Mouse (Mus musculus) C2C12 (cell line): ENCODE data around the gene Lamc2. TPM values are rescaled to one million over a fixed set of nuclear protein-coding genes. Genes with fewer than 3 reads are reported as not detected.

Experiments
- H3K27me3 ChIP-seq: one replicate; pipeline ENCODE4 v1.6.1; 2011; ENCODE audit not compliant: control insufficient read depth, insufficient read depth, insufficient read length
- H3K36me3 ChIP-seq: one replicate; pipeline ENCODE4 v1.6.1; 2011; ENCODE audit not compliant: control insufficient read depth, insufficient read depth
- H3K4me3 ChIP-seq: one replicate; pipeline ENCODE4 v1.5.1; 2011; ENCODE audit warnings: mild to moderate bottlenecking, control low read depth; ENCODE audit not compliant: poor library complexity, insufficient read depth, severe bottlenecking
- H3K79me2 ChIP-seq: one replicate; pipeline ENCODE4 v1.6.1; 2011; ENCODE audit not compliant: control insufficient read depth, insufficient read depth
- H3K79me3 ChIP-seq: one replicate; pipeline ENCODE4 v1.6.1; 2011; ENCODE audit warnings: low read depth, control low read depth
- H3ac ChIP-seq: one replicate; pipeline ENCODE3; 2011; ENCODE audit warnings: low read depth; ENCODE audit not compliant: control insufficient read depth, insufficient read length
- CEBPB ChIP-seq: IDR thresholded peaks from one replicate; pipeline ENCODE4 v1.6.1; 2011; ENCODE audit warnings: low read depth, mild to moderate bottlenecking, control low read depth, moderate library complexity
- CTCF ChIP-seq: IDR thresholded peaks from one replicate; pipeline ENCODE4 v1.5.1; 2011; ENCODE audit not compliant: control insufficient read depth, insufficient read depth, insufficient read length
- FOSL1 ChIP-seq: IDR thresholded peaks from one replicate; pipeline ENCODE4 v1.8.0; 2011; ENCODE audit warnings: mild to moderate bottlenecking, low read length; ENCODE audit not compliant: poor library complexity, insufficient read depth, severe bottlenecking
- MAX ChIP-seq: IDR thresholded peaks from one replicate; pipeline ENCODE4 v1.6.1; 2011; ENCODE audit warnings: mild to moderate bottlenecking, control low read depth
- MYOD1 ChIP-seq: IDR thresholded peaks from one replicate; pipeline ENCODE4 v1.6.1; 2011; ENCODE audit warnings: low read depth; ENCODE audit not compliant: control insufficient read depth, insufficient read length
- MYOG ChIP-seq: IDR thresholded peaks from one replicate; pipeline ENCODE4 v1.6.1; 2011; ENCODE audit not compliant: control insufficient read depth, insufficient read length; ENCODE audit errors: extremely low read depth
- USF1 ChIP-seq: IDR thresholded peaks from one replicate; pipeline ENCODE4 v1.6.1; 2011; ENCODE audit warnings: low read depth, mild to moderate bottlenecking, control low read depth, moderate library complexity
- polyA plus RNA-seq: library from polyadenylated mRNA; unstranded; fragments of >200 nt; fragmentation: generic; extraction: Trizol; gene quantifications from one replicate; pipeline ENCODE4 v1.2.1, GENCODE M21; 2012; ENCODE audit warnings: missing spikeins

Lamc2 gene
- polyA plus RNA-seq, 1 experiment: 5.4 TPM

- no peak overlapping the region for H3ac ChIP-seq
- no peak overlapping the region for H3K4me3 ChIP-seq
- no peaks in the 10 kb centered on the region for H3K27me3 ChIP-seq
- TF ChIP-seq CTCF (no peak), USF1 (no peak), MYOD1 (no peak), MYOG (no peak), FOSL1 (no peak), CEBPB (no peak), MAX (no peak)
- no peaks in the 10 kb centered on the region for H3K79me3 ChIP-seq
- H3K36me3 ChIP-seq: no peaks in the 10 kb centered on the region
- H3K79me2 ChIP-seq: no peaks in the 10 kb centered on the region
Measured at GRCm38 (mm10) chr1:153139635-153140034, 46.6 kb downstream of the Lamc2 start.

GRCm38 (mm10) chr1:153138486-153138885, 47.8 kb downstream of the Lamc2 start:
- no peak for TF ChIP-seq CTCF
- TF ChIP-seq FOSL1: no peak
- no peak for TF ChIP-seq MYOG
- TF ChIP-seq CEBPB: no peak
- TF ChIP-seq USF1: no peak
- TF ChIP-seq MAX: no peak
- TF ChIP-seq MYOD1: no peak

GRCm38 (mm10) chr1:153136647-153137046, 49.6 kb downstream of the Lamc2 start:
- Histone ChIP-seq H3K79me3 (no peaks in the 10 kb centered on the region), H3K27me3 (no peaks in the 10 kb centered on the region), H3K36me3 (no peaks in the 10 kb centered on the region), H3K4me3 (no peak overlapping the region), H3K79me2 (no peaks in the 10 kb centered on the region), H3ac (no peak overlapping the region)
- TF ChIP-seq CEBPB (no peak), FOSL1 (no peak), MAX (no peak), USF1 (no peak), CTCF (no peak), MYOG (no peak), MYOD1 (no peak)

More at GRCm38 (mm10) chr1:153138486-153138885, 47.8 kb downstream of the Lamc2 start:
- no peak overlapping the region for H3ac ChIP-seq
- no peaks in the 10 kb centered on the region for H3K27me3 ChIP-seq
- H3K79me2 ChIP-seq: no peaks in the 10 kb centered on the region
- H3K36me3 ChIP-seq: no peaks in the 10 kb centered on the region
- H3K79me3 ChIP-seq: no peaks in the 10 kb centered on the region
- H3K4me3 ChIP-seq: no peak overlapping the region

GRCm38 (mm10) chr1:153133865-153134781, 52.1 kb downstream of the Lamc2 start:
- no peaks in the 10 kb centered on the region for H3K79me3 ChIP-seq

DNA sequence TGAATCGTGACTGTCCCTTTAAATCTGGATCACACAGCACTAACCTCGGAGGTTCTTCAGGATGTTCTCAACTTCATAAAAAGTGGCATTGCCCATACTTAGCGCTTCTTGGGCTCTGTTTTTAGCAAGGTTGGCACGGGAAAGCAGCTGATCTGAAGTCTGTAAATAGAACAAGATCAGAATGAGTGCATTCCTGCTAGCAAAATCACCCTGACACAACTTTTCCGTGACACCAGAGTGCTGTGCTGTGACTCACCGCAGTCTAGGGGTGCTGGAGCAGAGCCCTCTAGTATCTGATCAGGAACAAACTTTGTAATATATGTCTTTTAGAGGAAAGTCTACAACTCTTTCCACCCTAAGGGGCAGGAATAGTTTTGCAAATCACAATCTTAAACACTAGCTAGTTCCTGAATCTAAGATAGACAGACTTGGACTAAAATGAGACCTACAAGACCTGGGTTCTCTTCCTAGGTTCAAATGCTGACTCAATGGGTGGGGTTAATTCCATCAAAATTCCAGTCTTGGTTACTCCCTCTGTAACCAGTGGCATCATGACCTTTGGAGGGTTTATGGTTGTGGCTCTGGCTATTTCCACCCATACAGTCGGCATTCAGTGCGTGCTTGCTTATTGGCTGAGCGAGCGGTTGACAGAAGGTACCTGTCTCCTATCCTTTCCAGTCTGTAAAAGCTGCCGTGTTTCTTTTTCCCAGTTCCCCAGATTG, 56.1 kb downstream of the Lamc2 start:
- peak; percentile 35 for TF ChIP-seq MYOD1
- TF ChIP-seq USF1: no peak
- peak; percentile 4 for TF ChIP-seq MAX
- peak; percentile 8 for TF ChIP-seq CEBPB
- TF ChIP-seq FOSL1: peak; percentile 92
- TF ChIP-seq CTCF: no peak
- no peaks in the 10 kb centered on the region for H3K79me3 ChIP-seq

More at GRCm38 (mm10) chr1:153133865-153134781, 52.1 kb downstream of the Lamc2 start:
- Histone ChIP-seq H3K79me2 (no peaks in the 10 kb centered on the region), H3ac (no peak overlapping the region), H3K36me3 (no peaks in the 10 kb centered on the region), H3K27me3 (no peaks in the 10 kb centered on the region), H3K4me3 (no peak overlapping the region)
- TF ChIP-seq MYOG (no peak), CTCF (no peak), FOSL1 (no peak), MYOD1 (no peak), CEBPB (no peak), MAX (no peak), USF1 (no peak)

GRCm38 (mm10) chr1:153128780-153129179, 57.5 kb downstream of the Lamc2 start:
- TF ChIP-seq CEBPB (no peak), MYOD1 (no peak), MYOG (no peak), USF1 (no peak), CTCF (no peak), MAX (no peak), FOSL1 (no peak)
- no peaks in the 10 kb centered on the region for H3K79me2 ChIP-seq
- no peaks in the 10 kb centered on the region for H3K79me3 ChIP-seq
- no peak overlapping the region for H3ac ChIP-seq
- no peak overlapping the region for H3K4me3 ChIP-seq
- H3K36me3 ChIP-seq: no peaks in the 10 kb centered on the region
- no peaks in the 10 kb centered on the region for H3K27me3 ChIP-seq

More for the DNA sequence above, 56.1 kb downstream of the Lamc2 start:
- H3K79me2 ChIP-seq: no peaks in the 10 kb centered on the region
- no peak overlapping the region for H3K4me3 ChIP-seq
- no peaks in the 10 kb centered on the region for H3K27me3 ChIP-seq
- no peak overlapping the region for H3ac ChIP-seq
- H3K36me3 ChIP-seq: no peaks in the 10 kb centered on the region
